Mouse (Mus musculus) left cerebral cortex, adult 2 months (tissue): Measurements from ENCODE around the gene Zfp61. TPM values are rescaled to one million over a fixed set of nuclear protein-coding genes. Genes with fewer than 3 reads are reported as not detected.
A peak's percentile ranks its signal among the peaks of the same experiment; 100 is the strongest.
"Not testable (repeated sequence)": the region's sequence is repeated elsewhere in the genome, so short reads cannot be mapped to it uniquely, and the experiment has no call there.

Experiments
- DNase-seq, 2 experiments: peaks; one replicate each; pipeline ENCODE4 v3.0.0; 2021 to 2022; ENCODE audit warnings: low spot score in 2 of 2, mixed read lengths in 1 of 2; ENCODE audit errors: extremely low spot score in 1 of 2
- H3K27ac ChIP-seq: fragments of 200-600 bp; 2 replicates; pipeline ENCODE4 v1.8.1; 2022
- H3K4me3 ChIP-seq: fragments of 200-600 bp; 2 replicates; pipeline ENCODE4 v1.8.1; 2022
- CTCF ChIP-seq: fragments of 200-600 bp; IDR thresholded peaks from 2 replicates; pipeline ENCODE4 v1.8.1; 2022; ENCODE audit warnings: antibody characterized with exemption, mild to moderate bottlenecking, moderate library complexity
- intact Hi-C: fragments of 180-260 bp; cut with DNase I; formaldehyde crosslinking; loops from one replicate; pipeline ENCODE4 v1.15.1; 2025
- total RNA-seq, 2 experiments: library from RNA; stranded (reverse); gene quantifications; 2 replicates each; pipeline ENCODE4 v1.2.3; 2021

Gene Zfp61
- total RNA-seq, 2 experiments from 2014 or later, result 19.4 to 21.5 TPM

DNA sequence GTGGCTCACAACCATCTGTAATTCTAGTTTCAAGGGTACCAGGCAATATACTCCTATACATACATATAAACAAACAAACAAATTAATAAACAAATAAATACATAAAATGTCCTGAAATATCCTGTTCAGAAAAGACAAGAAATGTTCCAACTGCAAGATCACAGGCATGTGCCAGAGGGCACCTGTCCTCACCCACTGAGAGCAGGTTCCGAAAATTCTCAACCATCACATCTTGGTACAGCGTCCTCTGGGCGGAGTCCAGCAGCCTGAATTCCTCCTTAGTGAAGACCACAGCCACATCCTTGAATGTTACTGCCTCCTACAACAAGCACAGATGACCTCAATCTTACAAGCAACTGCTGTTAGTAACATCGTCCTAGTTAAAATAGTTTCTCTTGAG is 6.3 kb downstream of the Zfp61 start:
- no peak for TF ChIP-seq CTCF
- intact Hi-C loops, result no loop called here
- no peak for DNase-seq
- no peak overlapping the region for H3K27ac ChIP-seq
- H3K4me3 ChIP-seq, result no peak overlapping the region

- no peak for TF ChIP-seq CTCF
- Histone ChIP-seq H3K27ac (no peak overlapping the region), H3K4me3 (no peak overlapping the region)
- intact Hi-C loops, result no loop called here
- DNase-seq, result no peak
Observed at GRCm38 (mm10) chr7:24293061-24293851, 7.8 kb downstream of the Zfp61 start.

DNA sequence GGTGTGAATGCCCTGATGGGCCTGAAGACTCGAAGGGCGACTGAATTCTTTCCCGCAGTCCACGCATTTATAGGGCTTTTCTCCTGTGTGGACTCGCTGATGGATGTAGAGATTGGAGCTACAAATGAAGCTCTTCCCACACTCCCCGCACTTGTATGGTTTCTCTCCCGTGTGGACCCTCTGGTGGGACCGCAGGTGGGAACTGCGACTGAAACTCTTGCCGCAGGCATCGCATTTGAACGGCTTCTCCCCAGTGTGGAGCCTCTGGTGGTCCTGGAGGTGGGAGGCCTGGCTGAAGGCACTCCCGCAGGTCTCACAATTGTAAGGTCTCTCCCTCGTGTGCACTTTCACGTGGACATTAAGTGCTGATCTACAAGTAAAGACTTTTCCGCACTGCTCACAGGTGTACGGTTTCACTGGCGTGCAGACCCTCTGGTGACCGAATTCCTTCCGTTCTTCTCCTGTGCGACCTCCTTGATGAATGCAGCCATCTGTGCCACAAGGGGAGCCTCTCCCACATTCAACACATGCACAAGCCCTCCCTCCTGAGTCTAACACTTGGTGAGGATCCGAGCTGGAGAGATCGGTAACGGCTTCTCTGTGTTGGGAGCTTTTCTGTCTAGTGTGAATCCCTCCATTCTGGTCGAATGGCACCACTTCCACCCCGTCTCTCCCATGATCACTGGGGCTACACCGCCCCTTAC is 9.5 kb downstream of the Zfp61 start:
- H3K27ac ChIP-seq, result no peak overlapping the region
- no peak overlapping the region for H3K4me3 ChIP-seq
- no peak for TF ChIP-seq CTCF
- DNase-seq, result no peak
- intact Hi-C loops, result no loop called here

DNA sequence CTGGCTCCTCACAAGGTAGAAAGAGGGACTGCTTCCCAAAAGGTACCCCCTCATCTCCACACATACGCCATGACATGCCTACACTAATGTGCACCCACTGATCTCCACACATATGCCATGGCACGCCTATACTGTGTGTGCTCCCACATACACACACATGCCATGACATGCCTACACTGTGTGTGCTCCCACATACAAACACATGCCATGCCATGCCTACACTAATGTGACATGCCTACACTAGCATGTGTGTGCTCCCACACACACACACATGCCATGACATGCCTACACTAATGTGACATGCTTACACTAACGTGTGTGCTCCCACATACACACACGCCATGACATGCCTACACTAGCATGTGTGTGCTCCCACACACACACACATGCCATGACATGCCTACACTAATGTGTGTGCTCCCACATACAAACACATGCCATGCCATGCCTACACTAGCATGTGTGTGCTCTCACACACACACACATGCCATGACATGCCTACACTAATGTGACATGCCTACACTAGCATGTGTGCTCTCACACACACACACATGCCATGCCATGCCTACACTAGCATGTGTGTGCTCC is 10.8 kb downstream of the Zfp61 start:
- intact Hi-C loops, result no loop called here
- DNase-seq, result no peak
- Histone ChIP-seq H3K4me3 (no peak overlapping the region), H3K27ac (no peak overlapping the region)
- no peak for TF ChIP-seq CTCF

DNA sequence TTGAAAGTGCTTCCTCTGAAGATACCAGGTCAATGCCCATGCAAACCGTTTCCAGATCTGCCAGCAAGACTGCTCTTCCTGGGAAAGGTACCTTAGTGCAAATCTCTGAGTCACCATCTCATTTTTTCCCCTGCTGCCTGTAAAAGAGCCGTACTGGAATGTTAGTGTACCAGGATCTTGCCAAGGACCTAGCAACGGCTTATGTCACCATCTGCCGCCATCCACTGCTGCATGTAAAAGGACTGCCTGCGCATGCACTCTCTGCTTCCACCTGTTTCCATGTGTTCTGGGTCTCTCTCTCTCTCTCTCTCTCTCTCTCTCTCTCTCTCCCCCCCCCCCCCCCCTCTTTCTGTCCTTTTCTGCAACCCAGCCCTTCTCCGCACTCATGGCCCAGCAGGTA is 12.5 kb downstream of the Zfp61 start:
- intact Hi-C loops, result loop anchor here (5.0 kb wide), 1 partner anchor 321 kb away; no protein-coding TSS in a partner anchor
- H3K4me3 ChIP-seq, result no peak overlapping the region
- TF ChIP-seq CTCF, result no peak
- DNase-seq, result no peak
- no peak overlapping the region for H3K27ac ChIP-seq

DNA sequence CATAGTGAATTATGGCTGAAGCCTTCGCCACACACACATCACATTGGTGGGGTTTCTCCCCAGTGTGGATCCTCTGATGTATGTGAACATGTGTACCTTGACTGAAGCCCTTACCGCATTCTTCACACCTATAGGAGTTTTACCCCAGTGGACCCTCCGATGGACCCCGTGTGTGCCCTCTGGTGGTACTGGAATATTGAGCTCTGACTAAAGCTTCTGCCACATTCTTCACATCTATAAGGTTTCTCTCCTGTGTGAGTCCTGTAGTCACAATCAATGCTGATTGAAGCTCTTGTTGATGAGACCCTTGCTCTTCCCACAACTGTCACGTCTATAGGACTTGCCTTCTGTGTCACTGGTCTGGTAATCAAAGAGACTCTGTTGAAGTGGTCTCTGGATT is 13.4 kb downstream of the Zfp61 start:
- intact Hi-C loops, result loop anchor here (5.0 kb wide), 1 partner anchor 320 kb away; no protein-coding TSS in a partner anchor
- Histone ChIP-seq H3K27ac (no peak overlapping the region), H3K4me3 (no peak overlapping the region)
- peak; percentile 20 for TF ChIP-seq CTCF
- no peak for DNase-seq

GRCm38 (mm10) chr7:24286916-24287315 is 14.1 kb downstream of the Zfp61 start:
- intact Hi-C loops, result loop anchor here (5.0 kb wide), 1 partner anchor 320 kb away; no protein-coding TSS in a partner anchor
- Histone ChIP-seq H3K27ac (no peak overlapping the region), H3K4me3 (no peak overlapping the region)
- TF ChIP-seq CTCF, result no peak
- no peak for DNase-seq

DNA sequence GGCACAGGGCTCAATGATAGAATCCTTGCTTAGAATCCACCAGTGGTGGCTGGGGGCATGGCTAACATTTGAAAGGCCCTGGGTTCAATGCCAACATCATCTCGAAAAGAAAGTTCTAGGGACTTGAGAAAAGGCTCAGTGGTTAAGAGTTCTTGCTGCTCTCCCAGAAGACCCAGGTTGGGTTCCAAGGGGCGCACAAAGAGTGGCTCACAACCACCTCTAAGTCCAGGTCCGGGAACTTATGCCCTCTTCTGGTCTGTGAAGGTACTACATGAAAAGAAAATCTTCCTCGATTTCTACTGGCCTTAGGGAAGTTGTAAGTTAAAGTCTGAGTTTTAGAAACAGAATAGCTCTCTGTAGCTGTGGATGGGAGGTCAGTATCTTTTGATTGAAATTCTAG is 14.9 kb downstream of the Zfp61 start:
- no peak overlapping the region for H3K4me3 ChIP-seq
- DNase-seq, result no peak
- TF ChIP-seq CTCF, result peak; percentile 27
- intact Hi-C loops, result loop anchor here (5.0 kb wide), 1 partner anchor 319 kb away; no protein-coding TSS in a partner anchor
- no peak overlapping the region for H3K27ac ChIP-seq

- DNase-seq, result no peak
- H3K27ac ChIP-seq, result no peak overlapping the region
- no peak overlapping the region for H3K4me3 ChIP-seq
- intact Hi-C loops, result no loop called here
- no peak for TF ChIP-seq CTCF
Observed at GRCm38 (mm10) chr7:24280858-24281145, 20.2 kb downstream of the Zfp61 start.

GRCm38 (mm10) chr7:24280031-24280857 is 20.8 kb downstream of the Zfp61 start:
- intact Hi-C loops, result no loop called here
- no peak for DNase-seq
- no peak overlapping the region for H3K27ac ChIP-seq
- TF ChIP-seq CTCF, result no peak
- no peak overlapping the region for H3K4me3 ChIP-seq

GRCm38 (mm10) chr7:24278771-24279170 is 22.3 kb downstream of the Zfp61 start:
- H3K4me3 ChIP-seq, H3K27ac ChIP-seq, intact Hi-C loops, DNase-seq: not testable (repeated sequence)
